Mouse (Mus musculus) common myeloid progenitor, adult 5-6 weeks (primary cell): ENCODE measurements at regions not wholly inside any gene's neighbourhood (a gene's known extent, or its start where the extent isn't known, plus 50 kb on each side); places are given as distances from the start of the nearest gene placed in this dataset.
A peak's percentile ranks its signal among the peaks of the same experiment; 100 is the strongest.

ENCODE experiments used
- ATAC-seq: replicated peaks from 2 replicates; pipeline ENCODE4 v1.8.0; 2016; ENCODE audit warnings: low read depth, mild to moderate bottlenecking, moderate TSS enrichment, inconsistent platforms; ENCODE audit not compliant: poor library complexity, severe bottlenecking

- peak; percentile 62 for ATAC-seq
Measured at GRCm38 (mm10) chrX:51294797-51295506, 88.6 kb upstream of the Mbnl3 start.

GRCm38 (mm10) chrX:51292310-51292709 lies 86.0 kb upstream of the Mbnl3 start:
- ATAC-seq, result no peak

GRCm38 (mm10) chrX:51278270-51278669 lies 71.9 kb upstream of the Mbnl3 start:
- no peak for ATAC-seq

GRCm38 (mm10) chrX:51264746-51265145 lies 58.4 kb upstream of the Mbnl3 start:
- ATAC-seq, result no peak
